Comparison of ENCODE assay signal across 7 mouse cellular contexts in genomic region chr6:108783184-108783881, GRCm38 (mm10). TPM values are rescaled to one million over a fixed set of nuclear protein-coding genes. Genes with fewer than 3 reads are reported as not detected.
A peak's percentile ranks its signal among the peaks of the same experiment; 100 is the strongest.
DNase-seq lines count a peak whose midpoint lies in the region; ATAC-seq and TF ChIP-seq lines count a peak whose summit lies in the region.

No protein-coding gene starts in this region.

- H3K79me2 ChIP-seq in CH12.LX (replicated peaks; ENCODE audit: control insufficient read depth, extremely low read depth, insufficient read depth, poor library complexity, severe bottlenecking) = peaks cover 52% of the 10 kb centered on the region

- no peak for DNase-seq in CH12.LX (ENCODE audit: extremely low read depth)
- peak; percentile 34 for DNase-seq in T-cell, adult 2 months (ENCODE audit: low spot score)
- peak; percentile 24 for DNase-seq in heart, postnatal 0 days (ENCODE audit: low spot score)
- peak; percentile 40 to 69 for DNase-seq in kidney, postnatal 25 days
- peak; percentile 46 to 58 for DNase-seq in lung, adult 18-20 months

- H3K4me3 ChIP-seq in CH12.LX (replicated peaks in 1 of 3; ENCODE audit: low read depth in 2 of 3, low read length in 2 of 3, poor library complexity in 1 of 3) = peak overlapping the region; percentile 95 to 96 (median 95)
- peak overlapping the region; percentile 68 for H3K4me3 ChIP-seq in embryonic fibroblast, embryonic 13.5 days (ENCODE audit: insufficient read depth, low read length)
- H3K4me3 ChIP-seq in heart, postnatal 0 days (ENCODE audit: low read depth, low read length) = peak overlapping the region; percentile 82
- peak overlapping the region; percentile 84 for H3K4me3 ChIP-seq in neural tube, embryonic 15.5 days (replicated peaks)

- no peak for TF ChIP-seq POLR2A in CH12.LX (IDR thresholded peaks at IDR 0.05; ENCODE audit: low read depth, low read length)
- 0 out of 2 replicates have a peak, but pooled peaks have one; percentile 5 for TF ChIP-seq POLR2A in embryonic fibroblast, embryonic 13.5 days (IDR thresholded peaks at IDR 0.05; ENCODE audit: low read depth, low read length)

- H3K4me1 ChIP-seq in CH12.LX (ENCODE audit: control insufficient read depth in 1 of 2, insufficient read depth in 2 of 2) = peaks cover 8 to 59% of the 10 kb centered on the region in 2 experiments
- peaks cover 7% of the 10 kb centered on the region for H3K4me1 ChIP-seq in embryonic fibroblast, embryonic 13.5 days (ENCODE audit: control insufficient read depth, insufficient read depth, low read length)
- H3K4me1 ChIP-seq in heart, postnatal 0 days (ENCODE audit: control insufficient read depth, insufficient read depth) = peaks cover 20% of the 10 kb centered on the region
- peaks cover 22% of the 10 kb centered on the region for H3K4me1 ChIP-seq in neural tube, embryonic 15.5 days

- ATAC-seq in heart, postnatal 0 days (ENCODE audit: insufficient read depth, low read depth) = peak; percentile 40
- ATAC-seq in neural tube, embryonic 15.5 days (ENCODE audit: low FRiP score) = peak; percentile 73

- no peaks in the 10 kb centered on the region for H3K9me3 ChIP-seq in CH12.LX (replicated peaks; ENCODE audit: low read length)
- H3K9me3 ChIP-seq in heart, postnatal 0 days (replicated peaks; ENCODE audit: control insufficient read depth, low read length) = no peaks in the 10 kb centered on the region
- H3K9me3 ChIP-seq in neural tube, embryonic 15.5 days (replicated peaks) = no peaks in the 10 kb centered on the region

- no peak for TF ChIP-seq CTCF in CH12.LX (conservative IDR thresholded peaks at IDR 0.05 in 1 of 2, IDR thresholded peaks at IDR 0.05 in 1 of 2; ENCODE audit: low read depth in 2 of 2, low read length in 2 of 2)
- no peak for TF ChIP-seq CTCF in embryonic fibroblast, embryonic 13.5 days (IDR thresholded peaks at IDR 0.05; ENCODE audit: borderline replicate concordance, insufficient read depth, low read length)
- TF ChIP-seq CTCF in heart, postnatal 0 days (IDR thresholded peaks at IDR 0.05; ENCODE audit: low read depth) = no peak; the same call in 1 of the 2 replicates

- peak overlapping the region; percentile 98 for H3K4me2 ChIP-seq in CH12.LX (ENCODE audit: insufficient read depth, low read depth, poor library complexity, severe bottlenecking)
- H3K4me2 ChIP-seq in heart, postnatal 0 days (ENCODE audit: low read depth, low read length) = peak overlapping the region; percentile 86
- H3K4me2 ChIP-seq in neural tube, embryonic 15.5 days = peak overlapping the region; percentile 76

- no peak for TF ChIP-seq RAD21 in CH12.LX (IDR thresholded peaks at IDR 0.05; ENCODE audit: low read depth, low read length)

- no peak for TF ChIP-seq EP300 in CH12.LX (IDR thresholded peaks at IDR 0.05; ENCODE audit: low read length)
- TF ChIP-seq EP300 in heart, postnatal 0 days (IDR thresholded peaks at IDR 0.05; ENCODE audit: low read depth) = no peak

- peaks cover 4 to 20% of the 10 kb centered on the region in 2 experiments for H3K36me3 ChIP-seq in CH12.LX (replicated peaks in 1 of 2; ENCODE audit: control insufficient read depth in 1 of 2, insufficient read depth in 1 of 2, low read length in 1 of 2)
- H3K36me3 ChIP-seq in heart, postnatal 0 days (replicated peaks; ENCODE audit: control insufficient read depth, insufficient read depth, low read length) = no peaks in the 10 kb centered on the region
- H3K36me3 ChIP-seq in neural tube, embryonic 15.5 days = no peaks in the 10 kb centered on the region

- H3K9ac ChIP-seq in CH12.LX (ENCODE audit: insufficient read depth, low read depth) = peak overlapping the region; percentile 88
- peak overlapping the region; percentile 90 for H3K9ac ChIP-seq in heart, postnatal 0 days (replicated peaks; ENCODE audit: low read depth, low read length)
- H3K9ac ChIP-seq in neural tube, embryonic 15.5 days (replicated peaks) = peak overlapping the region; percentile 99

- no peaks in the 10 kb centered on the region for H3K27me3 ChIP-seq in CH12.LX (replicated peaks)
- no peaks in the 10 kb centered on the region for H3K27me3 ChIP-seq in heart, postnatal 0 days (ENCODE audit: control insufficient read depth, insufficient read depth, low read length)
- no peaks in the 10 kb centered on the region for H3K27me3 ChIP-seq in neural tube, embryonic 15.5 days (replicated peaks)

- in situ Hi-C loops in CH12.LX (cut with MboI; ENCODE audit: low pct_ligation_motif_present, low pct_unique_long_range_greater_than_20kb, low sequenced_read_pairs) = loop anchor here (5.0 kb wide), 1 partner anchor 34 kb away; no protein-coding TSS in a partner anchor

- dilution Hi-C loops in CH12.LX (cut with MboI; ENCODE audit: extremely low pct_ligation_motif_present, extremely low pct_unique_long_range_greater_than_20kb, low sequenced_read_pairs) = no loop called here

- peak overlapping the region; percentile 33 for H3K27ac ChIP-seq in CH12.LX (ENCODE audit: insufficient read depth, low read depth)
- H3K27ac ChIP-seq in embryonic fibroblast, embryonic 13.5 days (ENCODE audit: insufficient read depth, low read length) = peak overlapping the region; percentile 39
- peak overlapping the region; percentile 85 for H3K27ac ChIP-seq in heart, postnatal 0 days (ENCODE audit: low read depth)
- peak overlapping the region; percentile 90 for H3K27ac ChIP-seq in neural tube, embryonic 15.5 days (replicated peaks)

- under 1% methylated on average over 57 of the region's 57 CpGs for WGBS in heart, postnatal 0 days
- under 1% methylated on average over 57 of the region's 57 CpGs for WGBS in neural tube, embryonic 15.5 days

TF ChIP-seq in CH12.LX, 34 proteins besides CTCF, POLR2A, EP300 and RAD21:
- TF ChIP-seq SIN3A (IDR thresholded peaks at IDR 0.05; ENCODE audit: low read length) (0 out of 2 replicates have a peak, but pooled peaks have one; percentile 7), MXI1 (IDR thresholded peaks at IDR 0.05; ENCODE audit: low read depth, low read length) (0 out of 2 replicates have a peak, but pooled peaks have one; percentile 36), ZNF384 (IDR thresholded peaks at IDR 0.05; ENCODE audit: low read depth, low read length) (no peak)
TF ChIP-seq in CH12.LX: peak in this region for 2.

RNA-seq across cellular contexts. Expression of gene Arl8b, which starts 0.4 kb away (rescaled TPM):
- total RNA-seq in CH12.LX (2012; rRNA removed) (47.8 and 63.3 TPM in 2 replicates), CH12.LX (2014; rRNA removed) (170 and 197 TPM in 2 replicates)
- polyA plus RNA-seq in CH12.LX (2012; ENCODE audit: insufficient read length, low read depth) = 125 and 141 TPM in 2 replicates
- polyA plus RNA-seq in embryonic fibroblast, embryonic 13.5 days (2011; ENCODE audit: insufficient read length, low read depth, missing spikeins) = 123 and 164 TPM in 2 replicates
- 42.7 and 47.0 TPM in 2 replicates for total RNA-seq in heart, postnatal 0 days (2014; rRNA removed; ENCODE audit: low replicate concordance)
- polyA plus RNA-seq in heart, postnatal 0 days (2015; fragmentation: Nextera tagmentation; extraction: Ambion mirVana) = 52.7 and 54.7 TPM in 2 replicates
- 112 and 117 TPM in 2 replicates for polyA plus RNA-seq in neural tube, embryonic 15.5 days (2015; fragmentation: Nextera tagmentation; extraction: Ambion mirVana)

RNA-seq across cellular contexts. Expression of gene Edem1, which starts 45.1 kb away (rescaled TPM):
- total RNA-seq in CH12.LX (2012; rRNA removed) (70.9 and 100 TPM in 2 replicates), CH12.LX (2014; rRNA removed) (186 and 216 TPM in 2 replicates)
- polyA plus RNA-seq in CH12.LX (2012; ENCODE audit: insufficient read length, low read depth) = 157 and 163 TPM in 2 replicates
- polyA plus RNA-seq in embryonic fibroblast, embryonic 13.5 days (2011; ENCODE audit: insufficient read length, low read depth, missing spikeins) = 107 and 120 TPM in 2 replicates
- 12.8 and 19.8 TPM in 2 replicates for total RNA-seq in heart, postnatal 0 days (2014; rRNA removed; ENCODE audit: low replicate concordance)
- polyA plus RNA-seq in heart, postnatal 0 days (2015; fragmentation: Nextera tagmentation; extraction: Ambion mirVana) = 5.1 and 5.9 TPM in 2 replicates
- polyA plus RNA-seq in neural tube, embryonic 15.5 days (2015; fragmentation: Nextera tagmentation; extraction: Ambion mirVana) = 5.3 and 11.6 TPM in 2 replicates

Comparison
In these comparisons a context has a peak if more than half of its experiments do, and no peak if none do; other contexts are left out.
1. H3K27ac ChIP-seq: peak in every context shown above with its lines; median percentile 90 in neural tube, embryonic 15.5 days; 85 in heart, postnatal 0 days; 39 in embryonic fibroblast, embryonic 13.5 days; 33 in CH12.LX.